Mouse (Mus musculus) thymus, postnatal 4 days (tissue): ENCODE data around the gene Klhdc3.

Source experiments
- DNase-seq: peaks from one replicate; pipeline ENCODE4 v3.0.0; 2021

Klhdc3 gene

DNA sequence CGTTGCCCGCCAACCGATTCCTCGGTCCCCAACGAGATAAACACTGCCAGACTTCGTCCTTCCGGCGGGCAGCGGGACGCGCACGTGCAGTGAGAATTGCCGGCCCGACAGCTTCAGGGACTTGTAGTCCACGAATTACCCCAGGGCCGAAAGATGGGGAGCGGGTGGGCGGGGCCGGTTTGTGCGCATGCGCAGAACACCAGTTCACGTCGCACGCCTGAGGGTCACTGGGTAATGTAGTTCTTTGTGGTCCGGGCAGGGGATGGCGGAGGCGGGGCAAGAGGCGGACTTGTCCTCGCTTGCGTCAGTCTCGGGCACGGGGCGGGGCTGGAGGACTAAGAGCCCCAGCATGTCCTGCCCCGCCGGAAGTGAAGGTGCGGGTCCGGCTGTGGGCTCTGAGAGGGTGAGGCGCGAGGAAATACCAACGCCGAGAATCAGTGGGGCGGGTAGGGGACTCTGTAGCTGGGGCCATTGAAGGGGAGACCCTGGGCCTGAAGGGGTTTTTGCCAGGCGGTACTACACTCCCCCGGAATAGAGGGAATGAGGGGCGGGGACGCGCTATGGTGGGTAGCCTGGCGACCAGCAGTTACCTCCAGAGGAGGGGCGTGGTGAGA is at the start of gene Klhdc3:
Gene Klhdc3, minus strand, starts transcription at position 155 of the 614 bp plus-strand sequence.
- DNase-seq = peak; percentile 99

DNA sequence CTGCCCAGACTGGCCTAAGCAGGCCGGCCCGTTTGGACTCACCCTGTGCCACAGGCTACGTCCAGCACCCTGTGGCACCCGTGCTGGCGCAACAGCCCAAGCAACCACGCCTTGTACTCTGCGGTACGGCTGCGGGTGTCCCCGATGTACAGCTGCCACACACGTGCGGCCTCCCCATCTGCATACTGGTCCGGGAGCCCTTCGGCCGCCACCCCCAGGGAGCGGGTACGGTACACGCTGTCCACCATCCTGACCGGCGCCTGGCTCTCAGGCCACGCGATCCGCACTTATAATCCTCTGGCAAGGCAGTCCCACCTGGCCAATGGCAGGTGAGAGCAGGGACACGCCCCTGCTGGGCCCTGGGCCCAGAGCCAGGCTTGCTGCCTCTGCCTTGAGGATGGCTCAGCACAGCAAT is 48.2 kb upstream of the Klhdc3 start, which contains the start of gene Gnmt:
Gene Gnmt, minus strand, starts transcription at position 265 of the 415 bp plus-strand sequence.
- DNase-seq = no peak

DNA sequence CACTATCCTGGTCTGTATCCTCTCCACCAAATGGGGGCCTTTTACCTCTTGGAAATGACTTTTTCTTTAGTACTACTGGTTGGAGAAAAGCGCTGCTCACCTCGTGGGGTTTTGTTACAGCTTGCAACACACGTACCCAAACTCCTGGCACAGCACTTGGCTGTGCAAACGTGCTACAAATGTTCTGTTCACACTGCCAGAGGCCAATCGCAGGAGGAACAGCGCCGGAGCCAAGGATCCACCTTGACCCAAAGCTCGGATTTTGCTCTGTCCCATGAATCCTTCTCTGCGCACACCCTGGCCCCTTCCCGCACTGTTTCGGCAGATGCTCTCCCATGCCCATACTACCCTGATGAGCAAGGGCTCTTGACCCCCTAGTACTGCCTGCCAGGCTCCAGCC is 47.8 kb upstream of the Klhdc3 start:
- no peak for DNase-seq

DNA sequence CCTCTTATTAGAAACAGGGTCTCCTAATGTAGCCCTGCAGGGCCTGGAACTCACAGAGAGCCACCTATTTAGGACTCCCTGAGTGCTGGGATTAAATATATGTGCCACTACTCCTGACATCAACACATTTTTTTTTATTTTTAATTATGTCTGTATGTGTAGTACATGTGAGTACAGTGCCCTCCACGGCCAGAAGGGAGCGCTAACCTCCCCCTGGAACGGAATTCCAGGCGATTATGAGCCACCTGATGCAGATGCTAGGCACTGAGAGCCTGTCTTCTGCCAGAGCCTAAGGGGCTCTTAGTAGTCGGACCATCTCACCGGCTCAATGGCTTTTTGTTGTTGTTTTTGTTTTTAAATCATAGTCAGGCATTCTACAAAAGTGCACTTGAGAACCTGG is 47.3 kb upstream of the Klhdc3 start:
- peak; percentile 68 for DNase-seq

DNA sequence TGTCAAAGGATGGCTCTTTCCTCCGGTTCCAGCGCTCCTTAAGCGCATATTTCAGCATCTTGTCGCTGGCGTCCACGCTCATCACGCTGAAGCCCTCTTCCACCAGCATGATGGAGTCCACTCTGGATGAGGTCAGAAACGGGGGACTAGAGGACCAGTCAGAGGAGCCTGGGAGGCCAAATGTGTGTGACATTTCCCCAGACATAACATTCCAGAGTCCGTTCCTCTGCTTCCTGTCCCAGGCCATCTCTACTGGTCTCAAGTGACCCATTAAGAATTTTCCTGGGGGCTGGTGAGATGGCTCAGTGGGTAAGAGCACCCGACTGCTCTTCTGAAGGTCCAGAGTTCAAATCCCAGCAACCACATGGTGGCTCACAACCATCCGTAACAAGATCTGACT is 46.6 kb upstream of the Klhdc3 start:
- no peak for DNase-seq

DNA sequence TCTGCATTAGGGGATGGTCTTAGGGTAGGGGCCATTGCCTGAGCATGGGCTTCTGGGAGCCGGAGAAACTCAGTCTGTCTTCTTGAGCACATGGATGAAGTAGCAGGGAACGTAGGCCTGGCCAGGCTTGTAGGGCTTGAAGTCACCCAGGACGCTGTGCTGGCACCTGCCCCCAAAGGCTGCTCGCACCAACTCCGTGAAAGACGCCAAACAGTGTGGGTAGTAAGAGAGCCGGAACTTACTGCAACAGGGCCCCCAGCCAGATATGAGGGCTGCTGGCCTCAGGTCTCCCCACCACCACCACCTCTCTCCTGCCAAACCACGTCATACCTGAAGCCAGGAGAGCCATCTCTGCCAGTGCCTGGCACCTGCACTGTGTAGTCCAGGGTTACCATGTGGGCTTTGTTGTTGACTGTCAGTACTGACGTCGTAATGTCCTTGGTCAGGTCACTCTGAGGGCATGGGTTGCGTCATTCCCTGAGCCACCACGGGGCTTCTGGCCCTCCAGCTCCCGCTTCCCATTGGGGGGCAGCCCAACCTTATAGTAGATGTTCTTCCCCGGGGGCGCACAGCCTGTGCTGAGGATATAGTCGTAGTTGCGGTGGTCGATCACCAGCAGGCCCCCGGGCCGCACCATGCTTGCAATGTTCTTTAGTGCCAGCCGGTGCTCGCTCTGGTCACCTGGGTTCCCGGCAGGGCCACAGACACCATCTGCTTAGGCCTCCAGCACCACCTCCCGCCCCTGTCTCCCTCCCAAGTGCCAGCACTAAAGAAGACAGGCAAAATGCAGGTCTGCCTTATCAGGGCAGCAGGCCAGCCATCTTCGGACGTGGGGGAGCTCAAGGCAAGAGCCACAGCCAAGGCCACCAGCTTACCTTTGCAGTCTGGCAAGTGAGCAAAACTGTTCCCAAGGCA is 45.3 kb upstream of the Klhdc3 start:
- no peak for DNase-seq

GRCm38 (mm10) chr17:46725273-46725672 is 44.6 kb upstream of the Klhdc3 start:
- DNase-seq = peak; percentile 71

DNA sequence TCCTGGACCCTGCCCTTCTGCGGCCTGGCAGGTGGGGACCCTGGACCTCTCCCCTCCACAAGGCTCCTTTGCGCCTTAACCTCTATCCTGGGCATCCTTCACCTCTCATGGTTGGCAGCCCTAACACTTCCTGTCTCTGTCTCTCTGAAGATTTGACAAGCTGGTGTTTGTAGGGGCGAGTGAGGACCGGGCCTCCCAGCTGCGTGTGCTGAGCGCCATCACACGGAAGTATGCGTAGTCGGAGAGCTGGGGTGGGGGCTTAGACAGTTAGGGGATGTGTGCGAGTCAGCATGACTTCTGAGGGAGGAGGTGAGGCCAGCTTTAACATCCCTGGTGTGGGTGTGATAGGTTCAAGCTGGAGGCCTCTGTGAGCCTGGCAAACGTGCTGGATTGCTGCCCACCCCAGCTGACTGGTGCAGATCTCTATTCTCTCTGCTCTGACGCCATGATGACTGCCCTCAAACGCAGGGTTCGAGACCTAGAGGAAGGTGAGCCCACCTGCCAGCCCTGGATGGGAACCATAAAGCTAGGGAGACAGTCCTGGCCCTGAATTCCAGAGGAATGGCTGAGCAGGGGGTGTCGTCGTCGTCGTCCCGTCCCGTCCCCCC is 43.9 kb upstream of the Klhdc3 start:
- DNase-seq = peak; percentile 54

GRCm38 (mm10) chr17:46721077-46721476 is 40.4 kb upstream of the Klhdc3 start:
- no peak for DNase-seq

GRCm38 (mm10) chr17:46714756-46715481 is 34.2 kb upstream of the Klhdc3 start:
- DNase-seq = peak; percentile 47

GRCm38 (mm10) chr17:46713849-46714248 is 33.1 kb upstream of the Klhdc3 start:
- DNase-seq = no peak

- DNase-seq = no peak
Measured at GRCm38 (mm10) chr17:46712442-46712841, 31.7 kb upstream of the Klhdc3 start.

GRCm38 (mm10) chr17:46711612-46712271 is 31.0 kb upstream of the Klhdc3 start:
- DNase-seq = peak; percentile 63

- peak; percentile 94 for DNase-seq
Measured at GRCm38 (mm10) chr17:46710959-46711597, 30.4 kb upstream of the Klhdc3 start, which contains the start of gene Pex6. Gene Pex6, plus strand, starts transcription at chr17:46711463.

DNA sequence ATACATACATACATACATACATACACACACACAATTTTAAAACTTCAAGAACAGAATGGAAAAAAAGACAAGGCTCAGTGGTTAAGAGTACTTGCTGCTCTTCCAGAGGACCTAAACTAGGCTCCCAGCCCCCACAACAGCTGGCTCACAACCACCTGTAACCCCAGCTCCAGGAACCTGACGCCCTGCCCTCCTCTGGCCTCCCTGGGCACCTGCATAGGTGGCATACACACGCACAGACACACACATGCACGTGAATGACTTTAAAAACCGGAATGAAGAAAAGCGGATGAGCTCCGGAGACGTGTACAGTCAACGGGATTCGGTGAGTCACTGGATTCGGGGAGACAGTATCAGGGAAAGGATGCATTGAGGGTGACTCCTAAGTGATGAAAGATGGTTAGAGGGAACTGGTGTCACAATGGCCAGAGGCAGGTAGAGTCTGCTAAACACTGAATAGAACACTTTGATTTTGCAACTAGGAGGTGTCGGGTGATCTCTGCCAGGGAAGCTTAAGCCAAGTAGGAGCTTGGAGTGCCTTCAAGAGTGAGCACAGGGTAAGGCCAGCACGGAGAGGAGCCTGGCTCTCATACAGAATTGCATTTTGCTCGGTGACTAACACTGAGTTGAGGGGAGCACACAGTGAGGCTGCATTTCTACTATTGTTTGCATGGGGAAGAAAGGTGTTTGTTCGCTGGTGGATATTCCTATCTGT is 25.8 kb upstream of the Klhdc3 start:
- no peak for DNase-seq

- DNase-seq = peak; percentile 94
Measured at GRCm38 (mm10) chr17:46704887-46705835, 24.4 kb upstream of the Klhdc3 start, which contains the start of gene Ppp2r5d. Gene Ppp2r5d, minus strand, starts transcription at chr17:46705111.

GRCm38 (mm10) chr17:46703971-46704886 is 23.5 kb upstream of the Klhdc3 start:
- peak; percentile 51 for DNase-seq

- no peak for DNase-seq
Measured at GRCm38 (mm10) chr17:46702506-46702905, 21.8 kb upstream of the Klhdc3 start.

DNA sequence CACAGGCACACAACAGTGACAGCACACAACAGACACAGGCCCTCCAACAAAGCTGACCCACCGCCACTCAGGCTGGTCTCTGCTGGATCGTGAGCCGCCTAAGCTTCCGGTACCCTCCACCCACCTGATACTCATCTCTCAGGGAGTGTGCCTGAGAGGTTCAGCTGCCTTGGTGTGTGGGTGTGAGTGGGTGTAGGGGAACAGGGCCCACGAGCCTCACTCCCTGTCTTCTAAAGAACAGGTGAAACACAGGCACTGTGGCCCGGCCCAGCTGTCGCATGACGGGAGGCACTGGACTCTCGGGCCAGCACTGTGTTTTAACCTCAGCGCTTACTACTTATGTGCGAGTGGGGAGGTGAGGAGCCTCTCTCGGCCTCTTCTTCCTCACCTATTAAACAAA is 21.4 kb upstream of the Klhdc3 start:
- DNase-seq = peak; percentile 24
